Mouse (Mus musculus) CH12.LX (cell line): ENCODE results near the gene Shank1.

Source experiments
- BHLHE40 ChIP-seq: IDR thresholded peaks from 2 replicates; pipeline ENCODE4 v1.6.1; 2011; ENCODE audit warnings: mild to moderate bottlenecking, low read depth, low read length, improper control_type of control experiment
- CHD2 ChIP-seq: IDR thresholded peaks from 2 replicates; pipeline ENCODE4 v1.6.1; 2011; ENCODE audit warnings: low read length, improper control_type of control experiment
- CTCF ChIP-seq, 2 experiments: IDR thresholded peaks in 1 of 2; conservative IDR thresholded peaks in 1 of 2; 2 replicates each; pipeline ENCODE4 v1.5.1; 2011 to 2012; ENCODE audit warnings: low read depth in 2 of 2, low read length in 2 of 2, improper control_type of control experiment in 1 of 2, inconsistent platforms in 1 of 2, mild to moderate bottlenecking in 1 of 2, moderate library complexity in 1 of 2
- E2F4 ChIP-seq: IDR thresholded peaks from 2 replicates; pipeline ENCODE4 v1.6.1; 2011; ENCODE audit warnings: low read depth, low read length, improper control_type of control experiment; ENCODE audit not compliant: insufficient replicate concordance
- ELF1 ChIP-seq: IDR thresholded peaks from 2 replicates; pipeline ENCODE4 v1.6.1; 2014; ENCODE audit warnings: low read depth, mild to moderate bottlenecking, inconsistent platforms, low read length, improper control_type of control experiment
- EP300 ChIP-seq: IDR thresholded peaks from 2 replicates; pipeline ENCODE4 v1.6.1; 2011; ENCODE audit warnings: low read length, improper control_type of control experiment
- ETS1 ChIP-seq: conservative IDR thresholded peaks from 2 replicates; pipeline ENCODE4 v1.6.1; 2012; ENCODE audit warnings: low read depth, mild to moderate bottlenecking, inconsistent platforms, low read length, improper control_type of control experiment, moderate library complexity
- GABPA ChIP-seq: IDR thresholded peaks from 2 replicates; pipeline ENCODE4 v1.6.1; 2012; ENCODE audit warnings: low read depth, low read length, improper control_type of control experiment, inconsistent platforms; ENCODE audit not compliant: insufficient replicate concordance
- HCFC1 ChIP-seq: IDR thresholded peaks from 2 replicates; pipeline ENCODE4 v1.6.1; 2012; ENCODE audit warnings: low read depth, mild to moderate bottlenecking, inconsistent platforms, low read length, improper control_type of control experiment
- MAZ ChIP-seq: IDR thresholded peaks from 2 replicates; pipeline ENCODE4 v1.6.1; 2012; ENCODE audit warnings: low read depth, mild to moderate bottlenecking, inconsistent platforms, low read length, improper control_type of control experiment, moderate library complexity
- POLR2A ChIP-seq: IDR thresholded peaks from 2 replicates; pipeline ENCODE4 v1.6.1; 2011; ENCODE audit warnings: low read depth, mild to moderate bottlenecking, improper control_type of control experiment, low read length
- POLR2AphosphoS2 ChIP-seq: IDR thresholded peaks from 2 replicates; pipeline ENCODE4 v1.6.1; 2011; ENCODE audit warnings: low read depth, low read length, improper control_type of control experiment

- TF ChIP-seq BHLHE40: no peak
- no peak for TF ChIP-seq GABPA
- no peak for TF ChIP-seq POLR2A
- no peak for TF ChIP-seq CTCF (conservative IDR thresholded peaks at IDR 0.05 in 1 of 2, IDR thresholded peaks at IDR 0.05 in 1 of 2; ENCODE audit: low read depth in 2 of 2, low read length in 2 of 2)
- no peak for TF ChIP-seq HCFC1
- TF ChIP-seq ELF1: no peak
- TF ChIP-seq E2F4: no peak
- TF ChIP-seq CHD2: no peak
- no peak for TF ChIP-seq ETS1
- TF ChIP-seq POLR2AphosphoS2: no peak
- no peak for TF ChIP-seq EP300
- TF ChIP-seq MAZ: no peak
Observed at GRCm38 (mm10) chr7:44322290-44322689, 12.2 kb downstream of the Shank1 start.
